Comparison of ENCODE assay signal across 31 mouse cellular contexts in the genomic region with DNA sequence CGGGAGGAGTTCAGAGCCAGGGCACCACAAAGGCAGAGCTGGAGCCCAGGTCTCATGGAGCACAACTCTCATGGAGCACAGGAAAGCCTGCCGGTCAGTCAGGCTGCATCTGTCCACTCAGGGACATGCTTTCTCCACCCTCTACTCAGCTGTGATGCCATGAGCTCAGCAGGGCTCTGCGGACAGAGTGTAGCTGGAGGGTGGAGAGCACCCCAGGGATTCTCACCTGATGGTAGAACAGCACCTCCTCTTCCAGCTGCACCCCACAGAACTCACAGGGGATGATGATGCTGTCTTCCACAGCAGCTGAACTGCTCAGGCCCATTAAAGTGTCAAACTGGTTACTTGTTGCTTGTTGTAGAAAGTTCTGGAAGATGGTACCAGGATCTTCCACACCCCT.
"Had no signal": no experiment of that assay in that cellular context is flagged by ENCODE, and none has a peak within 500 bp of the region (broad histone marks: within the 10 kb centered on the region; RNA-seq: fewer than 3 reads in every experiment).

No protein-coding gene starts in this region.

- H3K4me3 ChIP-seq: left cerebral cortex, adult 2 months; limb, embryonic 10.5 days; limb, embryonic 12.5 days; limb, embryonic 13.5 days; limb, embryonic 15.5 days; liver, embryonic 12.5 days; liver, embryonic 13.5 days; liver, embryonic 15.5 days; lung, embryonic 15.5 days; megakaryocyte, embryonic 14.5 days; midbrain, embryonic 10.5 days; midbrain, embryonic 12.5 days; midbrain, embryonic 13.5 days; midbrain, embryonic 15.5 days; myocyte; neural tube, embryonic 12.5 days had no signal

- H3K9me3 ChIP-seq: limb, embryonic 10.5 days; limb, embryonic 12.5 days; limb, embryonic 13.5 days; limb, embryonic 15.5 days; liver, embryonic 12.5 days; liver, embryonic 13.5 days; liver, embryonic 15.5 days; lung, embryonic 15.5 days; megakaryocyte, embryonic 14.5 days; midbrain, embryonic 10.5 days; midbrain, embryonic 12.5 days; midbrain, embryonic 13.5 days; midbrain, embryonic 15.5 days; neural tube, embryonic 12.5 days had no signal

- ATAC-seq: liver, embryonic 12.5 days; liver, postnatal 0 days; lung, postnatal 0 days; midbrain, embryonic 13.5 days; midbrain, embryonic 15.5 days had no signal

- H3K27ac ChIP-seq: left cerebral cortex, adult 2 months; limb, embryonic 10.5 days; limb, embryonic 12.5 days; limb, embryonic 13.5 days; limb, embryonic 15.5 days; liver, embryonic 12.5 days; liver, embryonic 13.5 days; liver, embryonic 14.5 days; liver, embryonic 15.5 days; lung, embryonic 15.5 days; macrophage; midbrain, embryonic 10.5 days; midbrain, embryonic 12.5 days; midbrain, embryonic 13.5 days; midbrain, embryonic 15.5 days; neural tube, embryonic 12.5 days had no signal

- H3K4me2 ChIP-seq: limb, embryonic 12.5 days; limb, embryonic 13.5 days; limb, embryonic 15.5 days; liver, embryonic 11.5 days; liver, embryonic 12.5 days; liver, embryonic 13.5 days; liver, embryonic 15.5 days; lung, embryonic 14.5 days; lung, embryonic 15.5 days; midbrain, embryonic 12.5 days; midbrain, embryonic 13.5 days; midbrain, embryonic 15.5 days; neural tube, embryonic 12.5 days had no signal

- H3K4me1 ChIP-seq: limb, embryonic 10.5 days; limb, embryonic 12.5 days; limb, embryonic 13.5 days; limb, embryonic 15.5 days; liver, embryonic 12.5 days; lung, embryonic 15.5 days; midbrain, embryonic 10.5 days; midbrain, embryonic 12.5 days; midbrain, embryonic 13.5 days; midbrain, embryonic 15.5 days; neural tube, embryonic 12.5 days had no signal

- H3K9ac ChIP-seq: limb, embryonic 12.5 days; limb, embryonic 13.5 days; limb, embryonic 15.5 days; liver, embryonic 12.5 days; liver, embryonic 13.5 days; liver, embryonic 14.5 days; liver, embryonic 15.5 days; liver, postnatal 0 days; lung, embryonic 14.5 days; lung, embryonic 15.5 days; midbrain, embryonic 12.5 days; midbrain, embryonic 13.5 days; midbrain, embryonic 15.5 days; neural tube, embryonic 12.5 days had no signal

- H3K27me3 ChIP-seq: limb, embryonic 12.5 days; limb, embryonic 13.5 days; limb, embryonic 15.5 days; liver, embryonic 12.5 days; liver, embryonic 13.5 days; liver, embryonic 15.5 days; lung, embryonic 15.5 days; megakaryocyte, embryonic 14.5 days; midbrain, embryonic 12.5 days; midbrain, embryonic 13.5 days; midbrain, embryonic 15.5 days; neural tube, embryonic 12.5 days had no signal

- DNase-seq: left cerebral cortex, postnatal 4 days; liver; liver, embryonic 13.5 days; liver, postnatal 0 days; lung, adult 18-20 months; lung, adult 2 months; lung, embryonic 14.5 days; lung, postnatal 10 days; lung, postnatal 14 days; lung, postnatal 36 days; lung, postnatal 4 days; midbrain, embryonic 14.5 days had no signal
